Mouse (Mus musculus) G1E (cell line): Measurements from ENCODE around the gene Decr2. TPM values are rescaled to one million over a fixed set of nuclear protein-coding genes. Genes with fewer than 3 reads are reported as not detected.

Experiments used
- ATAC-seq: 2 replicates; pipeline ENCODE4 v1.8.0; 2016; ENCODE audit warnings: mild to moderate bottlenecking; ENCODE audit not compliant: insufficient number of reproducible peaks, poor library complexity, low FRiP score, severe bottlenecking; ENCODE audit errors: extremely low read depth
- DNase-seq: peaks from one replicate; pipeline ENCODE4 v3.0.0; 2012; ENCODE audit warnings: low spot score
- H3K27me3 ChIP-seq: 2 replicates; pipeline ENCODE4 v1.6.1; 2012; ENCODE audit warnings: mild to moderate bottlenecking, low read length, inconsistent platforms; ENCODE audit not compliant: insufficient read depth
- H3K36me3 ChIP-seq: replicated peaks from 2 replicates; pipeline ENCODE3; 2012; ENCODE audit warnings: mild to moderate bottlenecking, inconsistent platforms
- H3K4me1 ChIP-seq: 2 replicates; pipeline ENCODE4 v1.6.1; 2012; ENCODE audit warnings: low read depth, low read length, inconsistent platforms, mixed read lengths; ENCODE audit not compliant: insufficient read depth
- H3K4me3 ChIP-seq: 2 replicates; pipeline ENCODE4 v1.5.1; 2012; ENCODE audit warnings: low read depth, mild to moderate bottlenecking, inconsistent platforms, low read length, moderate library complexity, mixed read lengths
- H3K9me3 ChIP-seq: replicated peaks from 2 replicates; pipeline ENCODE4 v1.6.1; 2012; ENCODE audit warnings: inconsistent platforms
- CTCF ChIP-seq: IDR thresholded peaks from 2 replicates; pipeline ENCODE4 v1.5.1; 2012; ENCODE audit warnings: low read depth, low read length, inconsistent platforms, mixed read lengths
- GATA1 ChIP-seq: IDR thresholded peaks from 2 replicates; pipeline ENCODE4 v1.6.1; 2012; ENCODE audit warnings: borderline replicate concordance, low read length, inconsistent platforms, mixed read lengths
- GATA2 ChIP-seq: IDR thresholded peaks from 2 replicates; pipeline ENCODE4 v1.6.1; 2012; ENCODE audit warnings: low read depth, low read length, inconsistent platforms, borderline replicate concordance
- POLR2AphosphoS5 ChIP-seq: IDR thresholded peaks from 2 replicates; pipeline ENCODE4 v1.6.1; 2012; ENCODE audit warnings: low read depth, low read length, inconsistent platforms; ENCODE audit not compliant: insufficient replicate concordance
- TAL1 ChIP-seq: conservative IDR thresholded peaks from 2 replicates; pipeline ENCODE4 v1.6.1; 2012; ENCODE audit warnings: low read depth, low read length, inconsistent platforms, mixed read lengths
- polyA plus RNA-seq: library from polyadenylated mRNA; stranded (reverse); fragments of >175 nt; gene quantifications from 2 replicates; pipeline ENCODE4 v1.2.3, GENCODE M21; 2012
- total RNA-seq, 2 experiments: library from RNA; stranded (forward) in 1 of 2; stranded (reverse) in 1 of 2; fragments of 200-1000 nt in 1 of 2; fragments of >200 nt in 1 of 2; fragmentation: Nextera tagmentation in 1 of 2; gene quantifications; 2 replicates each; pipeline ENCODE4 v1.2.3; 2014 to 2017

Decr2 gene
- total and polyA plus RNA-seq, 3 experiments = 0.34 to 7.6 (median 6.4) TPM

GRCm38 (mm10) chr17:26131856-26132853, 42.0 kb upstream of the Decr2 start:
- Histone ChIP-seq H3K27me3 (no peaks in the 10 kb centered on the region), H3K36me3 (peaks cover 81% of the 10 kb centered on the region), H3K4me3 (no peak overlapping the region), H3K9me3 (no peaks in the 10 kb centered on the region), H3K4me1 (peaks cover 8% of the 10 kb centered on the region)
- DNase-seq (no peak), ATAC-seq (no peak)
- no peak for TF ChIP-seq GATA1
- TF ChIP-seq GATA2 = no peak
- TF ChIP-seq POLR2AphosphoS5 = no peak
- no peak for TF ChIP-seq CTCF
- no peak for TF ChIP-seq TAL1

- DNase-seq (no peak), ATAC-seq (no peak)
- no peak overlapping the region for H3K4me3 ChIP-seq
- no peak for TF ChIP-seq POLR2AphosphoS5
- no peak for TF ChIP-seq GATA1
- TF ChIP-seq TAL1 = no peak
- no peaks in the 10 kb centered on the region for H3K27me3 ChIP-seq
- peaks cover 8% of the 10 kb centered on the region for H3K4me1 ChIP-seq
- H3K36me3 ChIP-seq = peaks cover 89% of the 10 kb centered on the region
- H3K9me3 ChIP-seq = no peaks in the 10 kb centered on the region
These were observed 41.1 kb upstream of the Decr2 start for GRCm38 (mm10) chr17:26131062-26131732.

- TF ChIP-seq TAL1 (no peak), CTCF (no peak), GATA2 (no peak), POLR2AphosphoS5 (no peak), GATA1 (no peak)
- Histone ChIP-seq H3K36me3 (peaks cover 68% of the 10 kb centered on the region), H3K9me3 (no peaks in the 10 kb centered on the region), H3K4me3 (no peak overlapping the region; the same call in 1 of the 2 replicates), H3K27me3 (no peaks in the 10 kb centered on the region), H3K4me1 (peaks cover 37% of the 10 kb centered on the region)
- ATAC-seq (no peak), DNase-seq (no peak)
These were observed 35.1 kb upstream of the Decr2 start for GRCm38 (mm10) chr17:26125226-26125625.

GRCm38 (mm10) chr17:26124560-26124959, 34.4 kb upstream of the Decr2 start:
- DNase-seq = no peak
- TF ChIP-seq POLR2AphosphoS5 (no peak), GATA1 (no peak), GATA2 (no peak), TAL1 (no peak), CTCF (no peak)
- Histone ChIP-seq H3K4me3 (peak overlapping the region; percentile 86), H3K36me3 (peaks cover 61% of the 10 kb centered on the region), H3K4me1 (peaks cover 43% of the 10 kb centered on the region), H3K27me3 (no peaks in the 10 kb centered on the region), H3K9me3 (no peaks in the 10 kb centered on the region)
- no peak for ATAC-seq

- H3K4me3 ChIP-seq = peak within 1 kb of the TSS; percentile 86
- peaks cover 48% of the 10 kb centered on the region for H3K36me3 ChIP-seq
- ATAC-seq (peak; percentile 89), DNase-seq (peak; percentile 92)
- peaks cover 8% of the 10 kb centered on the region; the same call in 1 of the 2 replicates for H3K27me3 ChIP-seq
- H3K9me3 ChIP-seq = no peaks in the 10 kb centered on the region
- TF ChIP-seq GATA2 = no peak
- no peak for TF ChIP-seq POLR2AphosphoS5
- no peak for TF ChIP-seq GATA1
- no peak for TF ChIP-seq TAL1
- TF ChIP-seq CTCF = no peak
- H3K4me1 ChIP-seq = peaks cover 46% of the 10 kb centered on the region
These were observed 33.1 kb upstream of the Decr2 start, which contains the start of gene Mrpl28 for GRCm38 (mm10) chr17:26123267-26123684. Gene Mrpl28, plus strand, starts transcription at chr17:26123500.

- peaks cover 46% of the 10 kb centered on the region for H3K4me1 ChIP-seq
- no peak overlapping the region for H3K4me3 ChIP-seq
- no peak for DNase-seq
- peaks cover 43% of the 10 kb centered on the region for H3K36me3 ChIP-seq
- no peaks in the 10 kb centered on the region for H3K9me3 ChIP-seq
- peaks cover 8% of the 10 kb centered on the region; the same call in 1 of the 2 replicates for H3K27me3 ChIP-seq
- TF ChIP-seq TAL1 = no peak
- TF ChIP-seq GATA2 = no peak
- no peak for TF ChIP-seq CTCF
- no peak for TF ChIP-seq POLR2AphosphoS5
- TF ChIP-seq GATA1 = no peak
- no peak for ATAC-seq
These were observed 32.4 kb upstream of the Decr2 start for GRCm38 (mm10) chr17:26122431-26123140.
